Mouse (Mus musculus) lung, postnatal 0 days (tissue): ENCODE data around the gene Hint1.

ENCODE experiments used
- CTCF ChIP-seq: IDR thresholded peaks from 2 replicates; pipeline ENCODE4 v1.5.1; 2016; ENCODE audit warnings: antibody characterized with exemption, mild to moderate bottlenecking
- EP300 ChIP-seq: IDR thresholded peaks from 2 replicates; pipeline ENCODE4 v1.6.1; 2016; ENCODE audit warnings: antibody characterized with exemption, mild to moderate bottlenecking, control low read depth

GRCm38 (mm10) chr11:54913841-54914240 lies 47.7 kb downstream of the Hint1 start:
- no peak for TF ChIP-seq CTCF
- no peak for TF ChIP-seq EP300
